16 mouse cellular contexts compared by ENCODE assay signal in genomic region chr6:137764572-137765210, GRCm38 (mm10). TPM values are rescaled to one million over a fixed set of nuclear protein-coding genes. Genes with fewer than 3 reads are reported as not detected.
DNase-seq lines count a peak whose midpoint lies in the region; ATAC-seq and TF ChIP-seq lines count a peak whose summit lies in the region.
"Had no signal": no experiment of that assay in that cellular context is flagged by ENCODE, and none has a peak within 500 bp of the region (broad histone marks: within the 10 kb centered on the region; RNA-seq: fewer than 3 reads in every experiment).

No protein-coding gene starts in this region.

- H3K27me3 ChIP-seq in hindbrain, embryonic 10.5 days (ENCODE audit: insufficient read depth, poor library complexity, severe bottlenecking), result no peaks in the 10 kb centered on the region
- H3K27me3 ChIP-seq in hindbrain, embryonic 14.5 days (ENCODE audit: control insufficient read depth, insufficient read depth, low read length), result no peaks in the 10 kb centered on the region
- H3K27me3 ChIP-seq in E14TG2a.4 (ENCODE audit: insufficient read depth, low read length), result no peaks in the 10 kb centered on the region
- H3K27me3 ChIP-seq: embryonic facial prominence, embryonic 12.5 days; hindbrain, embryonic 12.5 days had no signal

- ATAC-seq in hindbrain, embryonic 14.5 days (ENCODE audit: low FRiP score), result no peak; the same call in 1 of the 2 replicates
- no peak for ATAC-seq in inflammation-experienced regulatory T-cells, adult 6 months
- ATAC-seq: intestine, postnatal 0 days had no signal

- TF ChIP-seq CTCF in E14TG2a.4 (conservative IDR thresholded peaks at IDR 0.05; ENCODE audit: low read length), result no peak
- TF ChIP-seq CTCF in brain, embryonic 14.5 days (IDR thresholded peaks at IDR 0.05; ENCODE audit: borderline replicate concordance, extremely low read depth, insufficient read depth, insufficient read length), result no peak

- TF ChIP-seq POLR2A in brain, embryonic 14.5 days (IDR thresholded peaks at IDR 0.05; ENCODE audit: borderline replicate concordance, extremely low read depth, insufficient read depth, insufficient read length, poor library complexity, severe bottlenecking), result no peak

- H3K4me3 ChIP-seq in hindbrain, embryonic 10.5 days, result no peak overlapping the region
- no peak overlapping the region for H3K4me3 ChIP-seq in hindbrain, embryonic 14.5 days (replicated peaks; ENCODE audit: low read length)
- 0 out of 2 replicates have a peak overlapping the region, but pooled peaks have one; percentile 11 for H3K4me3 ChIP-seq in E14TG2a.4 (replicated peaks; ENCODE audit: low read length)
- H3K4me3 ChIP-seq: embryonic facial prominence, embryonic 12.5 days; hindbrain, embryonic 12.5 days had no signal

- H3K36me3 ChIP-seq in hindbrain, embryonic 10.5 days, result no peaks in the 10 kb centered on the region
- H3K36me3 ChIP-seq in hindbrain, embryonic 14.5 days (replicated peaks; ENCODE audit: control insufficient read depth, insufficient read depth), result no peaks in the 10 kb centered on the region
- no peaks in the 10 kb centered on the region for H3K36me3 ChIP-seq in E14TG2a.4 (ENCODE audit: insufficient read depth, low read length)
- H3K36me3 ChIP-seq: embryonic facial prominence, embryonic 12.5 days; hindbrain, embryonic 12.5 days had no signal

- no peaks in the 10 kb centered on the region for H3K9me3 ChIP-seq in hindbrain, embryonic 10.5 days
- H3K9me3 ChIP-seq in hindbrain, embryonic 14.5 days (ENCODE audit: control insufficient read depth, low read length), result no peaks in the 10 kb centered on the region
- H3K9me3 ChIP-seq in E14TG2a.4 (ENCODE audit: low read length), result no peaks in the 10 kb centered on the region
- H3K9me3 ChIP-seq: embryonic facial prominence, embryonic 12.5 days; hindbrain, embryonic 12.5 days had no signal

- peaks cover 20% of the 10 kb centered on the region for H3K4me1 ChIP-seq in hindbrain, embryonic 10.5 days (replicated peaks)
- H3K4me1 ChIP-seq in hindbrain, embryonic 14.5 days (replicated peaks; ENCODE audit: control insufficient read depth, insufficient read depth, low read length), result no peaks in the 10 kb centered on the region
- H3K4me1 ChIP-seq in E14TG2a.4 (replicated peaks; ENCODE audit: low read depth, low read length), result peaks cover 55% of the 10 kb centered on the region

- 42% methylated on average over 3 of the region's 3 CpGs for WGBS in hindbrain, embryonic 10.5 days
- 46% methylated on average over 3 of the region's 3 CpGs for WGBS in hindbrain, embryonic 14.5 days

- no peak overlapping the region for H3K9ac ChIP-seq in hindbrain, embryonic 14.5 days
- H3K9ac ChIP-seq: embryonic facial prominence, embryonic 12.5 days; hindbrain, embryonic 12.5 days; liver, embryonic 14.5 days had no signal

- peak; percentile 23 for DNase-seq in hindbrain, embryonic 10.5 days (ENCODE audit: low spot score)
- no peak for DNase-seq in hindbrain, embryonic 14.5 days (ENCODE audit: low spot score)
- peak; percentile 35 for DNase-seq in brain, embryonic 14.5 days (ENCODE audit: low read depth)
- DNase-seq in kidney, postnatal 25 days, result peak; percentile 43 to 62
- DNase-seq in left cerebral cortex, adult 11 months (ENCODE audit: low spot score), result no peak
- DNase-seq: cerebellum, adult 8-10 months; gastrocnemius, postnatal 36 days; lung, postnatal 36 days; right cerebral cortex, postnatal 25 days; thymus, adult 2 months had no signal

- no peak overlapping the region for H3K4me2 ChIP-seq in hindbrain, embryonic 14.5 days (replicated peaks)
- H3K4me2 ChIP-seq: embryonic facial prominence, embryonic 12.5 days; hindbrain, embryonic 12.5 days had no signal

- no peak overlapping the region for H3K27ac ChIP-seq in hindbrain, embryonic 10.5 days
- H3K27ac ChIP-seq in hindbrain, embryonic 14.5 days, result no peak overlapping the region
- H3K27ac ChIP-seq: embryonic facial prominence, embryonic 12.5 days; hindbrain, embryonic 12.5 days; liver, embryonic 14.5 days had no signal

RNA-seq across cellular contexts. Expression of gene Dera, which starts 10.3 kb away (rescaled TPM):
- 67.0 and 72.0 TPM in 2 replicates for polyA plus RNA-seq in hindbrain, embryonic 10.5 days (2016; fragmentation: Nextera tagmentation; extraction: Ambion mirVana)
- polyA plus RNA-seq in hindbrain, embryonic 14.5 days (2014; fragmentation: Nextera tagmentation; extraction: Ambion mirVana), result 12.5 and 12.9 TPM in 2 replicates
- polyA plus RNA-seq in brain, embryonic 14.5 days (2012; rRNA removed), result 6.0 and 6.4 TPM in 2 replicates
- polyA plus RNA-seq in inflammation-experienced regulatory T-cells, adult 6 months (2017; shearing (Covaris generic)), result 100 to 1,000 TPM in 1 of 3 experiments, 10 to 100 TPM in 2; 77.2 to 126 (median 80.3) TPM

RNA-seq across cellular contexts. Expression of gene Strap, which starts 29.8 kb away (rescaled TPM):
- 176 and 215 TPM in 2 replicates for polyA plus RNA-seq in hindbrain, embryonic 10.5 days (2016; fragmentation: Nextera tagmentation; extraction: Ambion mirVana)
- 177 and 191 TPM in 2 replicates for polyA plus RNA-seq in hindbrain, embryonic 14.5 days (2014; fragmentation: Nextera tagmentation; extraction: Ambion mirVana)
- polyA plus RNA-seq in brain, embryonic 14.5 days (2012; rRNA removed), result 68.0 and 75.4 TPM in 2 replicates
- polyA plus RNA-seq in inflammation-experienced regulatory T-cells, adult 6 months (2017; shearing (Covaris generic)), result 10 to 100 TPM; 24.1 to 48.2 (median 29.5) TPM

Comparison
In these comparisons a context has a peak if more than half of its experiments do, and no peak if none do; other contexts are left out.
1. DNase-seq: peak in hindbrain, embryonic 10.5 days (single experiment), brain, embryonic 14.5 days (single experiment) and kidney, postnatal 25 days (2 of 2); none in hindbrain, embryonic 14.5 days (single experiment) and left cerebral cortex, adult 11 months (single experiment).